Mouse (Mus musculus) forelimb bud, embryonic 11.5 days (tissue): ENCODE measurements around the gene Gm38392.
"Not testable (repeated sequence)": the region's sequence is repeated elsewhere in the genome, so short reads cannot be mapped to it uniquely, and the experiment has no call there.

Source experiments
- DNase-seq: peaks from one replicate; pipeline ENCODE4 v3.0.0-alpha.2; 2012; ENCODE audit warnings: low read depth, low spot score

The Gm38392 gene

DNA sequence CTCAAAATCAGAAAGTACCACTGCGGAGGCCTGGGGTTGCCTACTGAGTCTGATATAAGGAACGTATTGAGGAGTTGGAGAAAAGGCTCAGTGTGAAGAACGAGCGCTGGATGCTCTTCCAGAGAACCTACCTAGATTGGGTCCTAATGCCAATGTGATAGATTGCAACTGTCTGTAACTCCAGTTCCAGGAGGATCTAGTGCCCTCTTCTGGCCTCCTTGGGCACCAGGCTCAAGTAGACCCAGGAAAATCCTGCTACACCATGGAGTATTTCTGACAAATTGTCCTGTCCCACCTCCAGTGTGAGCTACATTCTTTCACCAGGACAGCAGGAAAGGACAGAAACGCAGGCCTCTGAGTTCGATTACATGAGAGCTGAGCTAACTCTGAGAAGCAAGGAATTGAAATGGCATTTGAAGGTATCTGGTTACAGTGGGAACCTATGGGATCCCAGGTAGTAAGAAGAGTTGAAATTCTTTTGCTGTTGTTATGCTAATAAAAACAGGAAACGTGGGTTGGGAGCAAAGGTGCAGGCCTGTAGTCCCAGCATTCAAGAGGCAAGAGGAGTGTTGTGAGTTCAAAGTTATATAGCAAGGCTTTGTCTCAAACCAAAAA lies 10.4 kb downstream of the Gm38392 start:
- no peak for DNase-seq

DNA sequence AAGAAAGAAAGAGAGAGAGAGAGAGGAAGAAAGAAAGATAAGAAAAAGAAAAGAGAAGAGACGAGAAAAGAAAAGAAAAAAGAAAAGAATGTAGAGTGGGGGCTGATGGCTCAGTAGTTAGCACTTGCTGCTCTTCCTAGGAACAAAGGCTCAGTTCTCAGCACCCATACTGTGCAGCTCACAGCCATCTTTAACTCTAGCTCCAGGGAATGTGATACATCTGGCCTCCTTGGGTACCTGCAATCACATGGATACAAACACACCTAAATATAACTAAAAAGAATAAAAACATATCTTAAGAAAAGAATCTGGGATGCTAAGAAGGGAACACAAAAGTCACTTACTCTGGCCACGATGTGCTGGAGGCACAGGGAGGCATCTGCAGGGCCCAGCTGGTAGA lies 10.9 kb downstream of the Gm38392 start:
- no peak for DNase-seq

DNA sequence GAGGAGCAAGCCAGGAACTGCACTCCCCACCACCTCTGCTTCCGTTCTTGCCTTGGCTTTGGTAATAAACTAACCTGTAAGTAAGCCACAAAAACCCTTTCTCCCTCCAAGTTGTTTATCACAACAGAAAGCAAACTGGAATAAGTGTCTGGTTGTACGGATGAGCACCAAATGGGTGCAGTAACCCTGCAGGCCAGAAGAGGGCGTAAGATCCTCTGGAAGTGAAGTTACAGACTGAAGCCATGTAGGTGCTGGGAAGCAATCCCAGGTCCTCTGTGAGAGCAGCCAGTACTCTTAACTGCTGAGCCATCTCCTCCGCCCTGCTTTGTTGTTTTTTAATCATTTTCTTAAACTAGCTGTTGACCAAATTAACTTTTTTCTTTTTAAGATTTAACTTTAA lies 13.0 kb downstream of the Gm38392 start:
- DNase-seq = no peak

GRCm38 (mm10) chr3:88271859-88272258 lies 15.2 kb downstream of the Gm38392 start:
- DNase-seq = no peak

DNA sequence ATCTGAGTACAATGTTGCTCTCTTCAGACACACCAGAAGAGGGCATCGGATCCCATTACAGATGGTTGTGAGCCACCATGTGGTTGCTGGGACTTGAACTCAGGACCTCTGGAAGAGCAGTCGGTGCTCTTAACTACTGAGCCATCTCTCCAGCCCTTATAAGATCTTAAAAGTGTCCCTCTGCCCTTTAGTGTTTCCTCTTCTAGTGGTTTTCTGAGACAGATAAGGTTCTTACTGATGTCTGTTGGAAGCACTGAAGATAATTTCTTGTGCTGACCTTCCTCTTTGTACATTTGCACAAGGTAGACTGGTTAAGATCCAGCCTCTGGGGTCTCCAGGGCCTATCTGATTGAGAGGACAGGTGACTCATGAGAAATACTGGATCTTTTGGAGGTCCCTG lies 15.7 kb downstream of the Gm38392 start:
- DNase-seq = not testable (repeated sequence)

GRCm38 (mm10) chr3:88268991-88269390 lies 18.0 kb downstream of the Gm38392 start:
- no peak for DNase-seq

- DNase-seq = not testable (repeated sequence)
Measured at GRCm38 (mm10) chr3:88268014-88268413, 19.0 kb downstream of the Gm38392 start.

GRCm38 (mm10) chr3:88262346-88262745 lies 24.7 kb downstream of the Gm38392 start:
- DNase-seq = no peak

DNA sequence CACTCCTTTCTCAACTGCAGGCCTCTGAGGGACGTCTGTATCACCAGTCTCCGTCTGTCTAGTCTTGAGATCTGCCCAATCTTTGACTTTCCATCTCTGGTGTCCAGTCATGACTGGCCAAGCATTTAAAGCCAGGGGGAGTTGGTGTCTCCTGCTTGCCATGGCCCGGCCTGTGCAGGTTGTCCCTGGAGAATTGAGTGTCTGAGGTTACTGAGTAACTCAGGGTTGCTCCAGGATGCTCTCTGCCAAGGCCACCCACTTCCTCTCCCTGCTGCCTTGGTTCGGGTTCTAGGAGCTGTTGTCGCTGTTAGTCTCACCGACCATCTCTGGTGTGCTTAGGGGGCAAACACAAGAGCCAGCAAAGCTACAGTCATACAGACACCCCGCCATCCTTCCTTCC lies 30.6 kb downstream of the Gm38392 start:
- DNase-seq = no peak

DNA sequence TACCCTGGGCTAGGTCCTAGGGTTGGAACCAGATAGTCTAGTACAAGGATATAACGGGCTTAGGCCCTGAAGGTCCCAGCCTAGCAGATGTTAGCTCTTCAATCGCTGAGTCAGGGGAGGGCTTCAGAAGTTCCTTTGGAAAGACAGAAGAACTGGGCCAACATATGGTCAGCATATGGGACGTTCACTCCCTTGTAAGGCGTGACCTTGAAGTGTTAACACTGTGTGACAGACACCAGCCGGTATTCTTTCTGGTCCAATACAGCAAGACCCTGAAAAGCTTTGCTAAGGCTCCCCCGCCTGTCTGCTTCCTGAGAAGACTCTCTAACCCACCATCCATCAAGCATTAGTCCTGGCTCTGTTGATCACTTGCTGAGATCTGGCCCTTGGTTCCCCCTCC lies 31.1 kb downstream of the Gm38392 start:
- DNase-seq = no peak

DNA sequence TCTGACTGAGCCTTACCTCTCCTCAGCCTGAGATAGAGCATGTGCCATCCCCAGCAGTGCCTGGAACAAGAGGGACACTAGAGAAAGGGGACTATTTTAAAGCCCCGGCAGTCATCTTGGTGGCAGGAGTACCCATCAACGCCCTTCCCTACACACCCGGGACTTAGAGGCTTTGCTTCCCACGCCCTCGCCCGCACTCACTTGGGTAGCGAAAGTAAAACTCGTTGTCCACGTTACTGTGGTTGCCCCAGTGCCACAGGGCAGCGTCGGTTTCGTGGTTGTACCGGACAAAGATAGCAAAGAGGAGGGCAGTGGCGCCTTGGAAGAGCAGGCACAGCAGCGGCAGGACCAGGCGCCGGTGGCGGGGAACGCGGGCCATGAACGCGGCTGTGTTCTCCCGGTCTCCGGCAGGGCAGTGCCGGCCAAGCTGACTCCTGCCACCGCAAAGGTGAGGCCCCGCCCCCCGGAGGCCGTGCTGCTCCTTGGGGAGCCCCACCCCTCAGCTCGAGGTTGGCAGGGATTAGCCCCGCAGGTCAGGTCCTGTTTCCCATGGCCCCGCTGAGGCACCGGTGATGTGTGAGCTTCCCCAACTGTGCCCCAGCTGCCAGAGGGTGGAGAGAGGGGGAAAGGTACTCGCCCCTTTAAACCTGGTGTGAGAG lies 32.6 kb downstream of the Gm38392 start, which contains the start of gene Rhbg:
Gene Rhbg, minus strand, starts transcription at position 442 of the 659 bp plus-strand sequence.
- no peak for DNase-seq

DNA sequence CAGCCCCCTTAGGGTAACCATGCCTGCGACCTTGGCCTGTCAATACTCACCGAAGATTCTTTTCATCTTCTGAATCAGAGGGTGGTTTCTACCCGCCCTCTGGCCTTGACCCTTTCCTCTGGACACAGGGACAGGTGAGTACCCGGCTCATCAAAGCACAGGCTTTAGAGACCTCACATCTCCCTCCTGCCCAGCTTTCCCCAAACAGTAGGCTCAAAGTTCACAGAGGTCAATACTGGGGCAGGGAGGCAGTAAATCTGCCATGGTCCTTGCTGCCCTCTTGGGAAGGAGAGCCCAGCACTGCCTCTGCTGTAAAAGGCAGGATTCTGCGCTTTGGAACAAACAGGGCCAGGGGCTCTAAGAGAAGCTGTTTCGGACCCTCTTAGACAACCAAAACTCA lies 34.3 kb downstream of the Gm38392 start:
- DNase-seq = no peak

- no peak for DNase-seq
Measured at GRCm38 (mm10) chr3:88248406-88248805, 38.6 kb downstream of the Gm38392 start.

GRCm38 (mm10) chr3:88247666-88248065 lies 39.3 kb downstream of the Gm38392 start:
- DNase-seq = no peak

DNA sequence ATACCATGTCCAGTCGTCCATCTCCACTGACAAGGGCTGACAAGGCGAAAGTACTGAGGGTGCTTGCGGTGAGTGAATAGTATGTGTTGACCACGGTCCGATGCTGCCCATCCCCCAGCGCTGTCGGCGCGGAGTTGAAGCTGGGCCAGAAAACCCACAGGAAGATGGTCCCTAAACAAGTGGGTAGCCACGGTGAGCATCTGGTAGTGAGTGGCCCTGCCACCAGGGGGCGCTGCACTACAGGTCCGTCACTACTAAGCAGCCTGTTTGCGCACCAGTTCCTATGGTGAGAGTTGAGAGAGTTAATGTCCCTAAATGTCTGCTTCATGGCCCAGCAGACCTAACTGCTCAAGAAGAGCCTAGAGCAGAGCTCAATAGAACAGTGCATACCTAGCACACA lies 41.2 kb downstream of the Gm38392 start:
- DNase-seq = peak; percentile 69

- DNase-seq = peak; percentile 53
Measured at GRCm38 (mm10) chr3:88244071-88244470, 42.9 kb downstream of the Gm38392 start.

- DNase-seq = peak; percentile 58
Measured at GRCm38 (mm10) chr3:88242531-88242930, 44.5 kb downstream of the Gm38392 start.

- DNase-seq = no peak
Measured at GRCm38 (mm10) chr3:88241045-88241786, 45.8 kb downstream of the Gm38392 start.

DNA sequence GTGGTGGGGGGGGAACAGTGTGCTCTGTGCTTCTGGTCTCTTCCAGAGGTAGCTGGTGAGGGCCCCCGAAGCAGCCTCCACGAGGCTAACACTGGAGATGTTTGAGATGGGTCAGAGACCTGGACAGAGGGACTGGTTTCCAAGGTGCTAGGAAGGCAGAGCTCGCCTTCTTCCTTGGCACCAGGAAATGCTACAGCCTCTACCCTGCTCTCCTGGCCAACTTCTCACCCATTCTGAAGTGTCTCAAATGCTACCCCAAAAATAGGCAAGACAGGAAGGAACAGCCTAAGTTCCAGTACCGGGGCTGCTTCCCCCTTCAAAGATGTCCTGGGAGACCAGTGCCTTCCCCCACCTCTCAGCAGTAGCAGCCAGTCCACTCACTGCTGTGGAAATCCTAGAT lies 47.6 kb downstream of the Gm38392 start:
- DNase-seq = no peak

- no peak for DNase-seq
Measured at GRCm38 (mm10) chr3:88238866-88239391, 48.1 kb downstream of the Gm38392 start.

DNA sequence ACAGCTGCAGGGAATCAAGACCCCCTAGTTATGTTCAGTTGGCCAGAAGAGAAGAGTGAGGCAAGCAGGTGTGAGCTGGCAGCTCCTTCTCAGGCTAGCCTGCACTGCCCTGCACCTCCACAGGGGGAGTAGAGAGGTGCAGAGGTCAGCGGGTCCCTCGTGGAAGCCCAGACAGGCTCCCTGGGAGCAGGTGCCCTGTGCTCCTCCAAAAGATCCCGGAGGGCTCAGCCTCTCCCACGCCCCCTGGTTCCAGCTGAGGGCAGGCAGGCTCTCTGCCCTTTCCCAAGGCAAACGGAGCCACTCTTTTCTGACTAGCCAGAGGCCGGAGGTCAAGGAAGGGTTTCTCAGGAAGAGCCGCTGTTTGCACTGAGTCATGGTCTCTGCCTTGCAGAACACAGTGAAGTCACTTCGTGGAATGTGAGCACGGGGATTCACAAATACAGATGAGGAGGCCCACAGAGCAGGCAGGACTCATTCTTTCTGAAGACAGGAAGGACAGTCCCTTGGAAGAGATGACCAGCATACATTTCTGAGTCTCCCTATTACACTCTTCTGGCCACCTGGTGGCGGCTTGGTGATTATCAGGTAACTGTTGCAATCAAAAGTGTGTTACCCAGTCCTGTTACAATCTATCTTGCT lies 49.3 kb downstream of the Gm38392 start:
- DNase-seq = no peak

GRCm38 (mm10) chr3:88237161-88237555 lies 49.9 kb downstream of the Gm38392 start:
- DNase-seq = no peak
